Mouse (Mus musculus): ENCODE measurements at regions not wholly inside any gene's neighbourhood (a gene's known extent, or its start where the extent isn't known, plus 50 kb on each side); places are given as distances from the start of the nearest gene placed in this dataset.

GRCm38 (mm10) chr16:79859540-79859939 lies 768.6 kb upstream of the Tmprss15 start:
- H3K9ac ChIP-seq (ENCODE audit: low read length): no peak overlapping the region
- H3K36me3 ChIP-seq (ENCODE audit: control insufficient read depth, insufficient read depth, low read length): no peaks in the 10 kb centered on the region
- WGBS: 70% methylated on average over 1 of the region's 1 CpGs
- H3K27ac ChIP-seq (ENCODE audit: low read depth, low read length): no peak overlapping the region
- no peaks in the 10 kb centered on the region for H3K9me3 ChIP-seq (ENCODE audit: control insufficient read depth, low read length)
- no peaks in the 10 kb centered on the region for H3K4me1 ChIP-seq (ENCODE audit: control insufficient read depth, insufficient read depth, low read length)
- no peaks in the 10 kb centered on the region for H3K27me3 ChIP-seq (ENCODE audit: control insufficient read depth, insufficient read depth, low read length)
- ATAC-seq (ENCODE audit: low FRiP score) (no peak), DNase-seq (ENCODE audit: low spot score, missing footprints) (peak; percentile 44)
- no peak overlapping the region for H3K4me3 ChIP-seq (ENCODE audit: low read depth, low read length)
- no peak overlapping the region for H3K4me2 ChIP-seq

- no peak for DNase-seq (ENCODE audit: low spot score, missing footprints)
- Histone ChIP-seq H3K27ac (ENCODE audit: low read depth, low read length) (no peak overlapping the region), H3K4me1 (ENCODE audit: control insufficient read depth, insufficient read depth, low read length) (no peaks in the 10 kb centered on the region), H3K27me3 (ENCODE audit: control insufficient read depth, insufficient read depth, low read length) (no peaks in the 10 kb centered on the region), H3K4me2 (no peak overlapping the region), H3K4me3 (ENCODE audit: low read depth, low read length) (no peak overlapping the region), H3K36me3 (ENCODE audit: control insufficient read depth, insufficient read depth, low read length) (no peaks in the 10 kb centered on the region), H3K9me3 (ENCODE audit: control insufficient read depth, low read length) (no peaks in the 10 kb centered on the region), H3K9ac (ENCODE audit: low read length) (no peak overlapping the region)
- no peak for ATAC-seq (ENCODE audit: low FRiP score)
- 82% methylated on average over 7 of the region's 7 CpGs for WGBS
Observed at GRCm38 (mm10) chr16:79849152-79849551, 758.3 kb upstream of the Tmprss15 start.

DNA sequence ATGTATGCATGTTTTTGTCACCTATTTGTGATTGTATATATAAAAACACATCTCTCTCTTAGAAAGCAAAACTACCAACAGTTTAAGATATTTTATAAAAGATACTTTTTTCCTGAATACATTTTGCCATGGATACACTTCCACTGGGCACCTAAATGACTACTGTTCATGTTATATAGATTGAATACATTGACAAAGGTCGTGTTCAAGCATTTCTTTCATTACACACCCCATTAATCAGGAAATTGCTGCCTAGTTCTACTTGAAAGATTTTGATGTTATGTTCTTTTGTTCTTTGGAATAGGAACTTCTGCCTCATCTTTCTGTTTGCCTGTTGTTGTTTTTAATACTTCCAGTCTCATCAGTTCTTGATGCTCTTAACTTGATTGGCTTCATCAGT lies 726.0 kb upstream of the Tmprss15 start:
- H3K36me3 ChIP-seq (ENCODE audit: control insufficient read depth, insufficient read depth, low read length): no peaks in the 10 kb centered on the region
- no peak overlapping the region for H3K4me3 ChIP-seq (ENCODE audit: low read depth, low read length)
- H3K27ac ChIP-seq (ENCODE audit: low read depth, low read length): no peak overlapping the region
- DNase-seq (ENCODE audit: low spot score, missing footprints) (no peak), ATAC-seq (ENCODE audit: low FRiP score) (no peak)
- no peak overlapping the region for H3K4me2 ChIP-seq
- H3K9me3 ChIP-seq (ENCODE audit: control insufficient read depth, low read length): no peaks in the 10 kb centered on the region
- H3K9ac ChIP-seq (ENCODE audit: low read length): no peak overlapping the region
- 66% methylated on average over 1 of the region's 1 CpGs for WGBS
- no peaks in the 10 kb centered on the region for H3K4me1 ChIP-seq (ENCODE audit: control insufficient read depth, insufficient read depth, low read length)
- no peaks in the 10 kb centered on the region for H3K27me3 ChIP-seq (ENCODE audit: control insufficient read depth, insufficient read depth, low read length)

DNA sequence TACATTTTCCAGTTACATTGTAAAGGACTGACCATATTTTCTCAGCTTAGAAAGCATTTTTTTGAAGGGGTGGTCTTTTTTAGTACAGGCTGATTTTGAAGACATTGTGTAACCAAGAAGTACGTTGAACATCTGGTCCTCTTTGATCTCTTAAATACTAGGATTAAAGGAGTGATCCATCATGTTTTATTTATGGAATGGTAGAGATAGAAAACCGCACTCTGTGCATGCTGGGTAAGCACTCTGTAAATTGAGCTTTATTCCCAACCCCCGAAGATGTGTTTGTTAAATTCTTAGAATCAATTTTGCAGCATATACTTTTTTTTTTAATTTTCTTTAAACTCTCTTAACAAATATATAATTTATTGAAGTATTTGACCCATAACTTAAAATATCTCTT lies 687.8 kb upstream of the Tmprss15 start:
- WGBS: 65% methylated on average over 3 of the region's 3 CpGs
- Histone ChIP-seq H3K4me3 (ENCODE audit: low read depth, low read length) (no peak overlapping the region), H3K4me2 (no peak overlapping the region), H3K27ac (ENCODE audit: low read depth, low read length) (no peak overlapping the region), H3K9ac (ENCODE audit: low read length) (no peak overlapping the region), H3K4me1 (ENCODE audit: control insufficient read depth, insufficient read depth, low read length) (no peaks in the 10 kb centered on the region), H3K27me3 (ENCODE audit: control insufficient read depth, insufficient read depth, low read length) (no peaks in the 10 kb centered on the region), H3K9me3 (ENCODE audit: control insufficient read depth, low read length) (no peaks in the 10 kb centered on the region), H3K36me3 (ENCODE audit: control insufficient read depth, insufficient read depth, low read length) (no peaks in the 10 kb centered on the region)
- ATAC-seq (ENCODE audit: low FRiP score): no peak
- DNase-seq (ENCODE audit: low spot score, missing footprints): no peak
